Mouse (Mus musculus) ES-E14 (cell line): ENCODE data around the gene 4930452B06Rik. TPM values are rescaled to one million over a fixed set of nuclear protein-coding genes. Genes with fewer than 3 reads are reported as not detected.

Source experiments
- DNase-seq: peaks from one replicate; pipeline ENCODE4 v3.0.0-alpha.2; 2013; ENCODE audit warnings: low read depth, low spot score
- H3K27ac ChIP-seq: 2 replicates; pipeline ENCODE4 v1.5.1; 2012; ENCODE audit warnings: low read depth, mild to moderate bottlenecking, low read length, moderate library complexity, mixed read lengths; ENCODE audit not compliant: poor library complexity, insufficient read depth, severe bottlenecking
- H3K36me3 ChIP-seq: 2 replicates; pipeline ENCODE4 v1.6.1; 2012; ENCODE audit warnings: mild to moderate bottlenecking, low read length, moderate library complexity, mixed read lengths; ENCODE audit not compliant: control insufficient read depth, poor library complexity, insufficient read depth, severe bottlenecking
- H3K4me1 ChIP-seq, 2 experiments: fragments of 150-350 bp in 1 of 2; sonication (generic) in 1 of 2; 2 replicates each; pipeline ENCODE4 v1.6.1; 2012; ENCODE audit warnings: low read length in 2 of 2, mild to moderate bottlenecking in 1 of 2, mixed read lengths in 1 of 2; ENCODE audit not compliant: control insufficient read depth in 2 of 2, insufficient read depth in 2 of 2, poor library complexity in 1 of 2
- H3K4me3 ChIP-seq, 2 experiments: fragments of 150-350 bp in 1 of 2; sonication (generic) in 1 of 2; 2 replicates each; pipeline ENCODE4 v1.5.1; 2012; ENCODE audit warnings: low read length in 2 of 2, low read depth in 1 of 2, mild to moderate bottlenecking in 1 of 2, mixed read lengths in 1 of 2; ENCODE audit not compliant: insufficient read depth in 1 of 2, poor library complexity in 1 of 2, severe bottlenecking in 1 of 2
- H3K9ac ChIP-seq: 2 replicates; pipeline ENCODE4 v1.6.1; 2012; ENCODE audit warnings: low read depth, mild to moderate bottlenecking, low read length, mixed read lengths; ENCODE audit not compliant: poor library complexity, insufficient read depth, severe bottlenecking
- H3K9me3 ChIP-seq: fragments of 150-350 bp; sonication (generic); 2 replicates; pipeline ENCODE4 v1.6.1; 2012; ENCODE audit warnings: low read depth, mild to moderate bottlenecking, low read length; ENCODE audit not compliant: control insufficient read depth, insufficient read depth
- CHD2 ChIP-seq: IDR thresholded peaks from 2 replicates; pipeline ENCODE4 v1.6.1; 2014; ENCODE audit warnings: mild to moderate bottlenecking, low read depth, low read length, inconsistent platforms
- HCFC1 ChIP-seq: IDR thresholded peaks from 2 replicates; pipeline ENCODE4 v1.6.1; 2012; ENCODE audit warnings: low read length, inconsistent platforms, borderline replicate concordance; ENCODE audit not compliant: insufficient read depth
- MAFK ChIP-seq: IDR thresholded peaks from 2 replicates; pipeline ENCODE4 v1.6.1; 2014; ENCODE audit warnings: mild to moderate bottlenecking, low read depth, low read length, inconsistent platforms; ENCODE audit not compliant: insufficient read depth
- ZC3H11A ChIP-seq: IDR thresholded peaks from 2 replicates; pipeline ENCODE4 v1.6.1; 2012; ENCODE audit warnings: low read depth, mild to moderate bottlenecking, inconsistent platforms, low read length, borderline replicate concordance
- ZNF384 ChIP-seq: IDR thresholded peaks from 2 replicates; pipeline ENCODE4 v1.6.1; 2012; ENCODE audit warnings: low read depth, low read length, inconsistent platforms
- in situ Hi-C, 2 experiments: fragments of 600-800 bp; cut with MboI; formaldehyde crosslinking; loops; one replicate each; pipeline ENCODE4 v1.15.1; 2025; ENCODE audit warnings: low sequenced_read_pairs in 2 of 2, inconsistent platforms in 1 of 2; ENCODE audit not compliant: unreplicated experiment in 2 of 2
- total RNA-seq: library from RNA; depleted of rRNA; stranded (reverse); fragments of 300-350 nt; gene quantifications from 2 replicates; pipeline ENCODE4 v1.2.3, GENCODE M21; 2012

Gene 4930452B06Rik
- total RNA-seq, 1 experiment: 7.7 TPM

DNA sequence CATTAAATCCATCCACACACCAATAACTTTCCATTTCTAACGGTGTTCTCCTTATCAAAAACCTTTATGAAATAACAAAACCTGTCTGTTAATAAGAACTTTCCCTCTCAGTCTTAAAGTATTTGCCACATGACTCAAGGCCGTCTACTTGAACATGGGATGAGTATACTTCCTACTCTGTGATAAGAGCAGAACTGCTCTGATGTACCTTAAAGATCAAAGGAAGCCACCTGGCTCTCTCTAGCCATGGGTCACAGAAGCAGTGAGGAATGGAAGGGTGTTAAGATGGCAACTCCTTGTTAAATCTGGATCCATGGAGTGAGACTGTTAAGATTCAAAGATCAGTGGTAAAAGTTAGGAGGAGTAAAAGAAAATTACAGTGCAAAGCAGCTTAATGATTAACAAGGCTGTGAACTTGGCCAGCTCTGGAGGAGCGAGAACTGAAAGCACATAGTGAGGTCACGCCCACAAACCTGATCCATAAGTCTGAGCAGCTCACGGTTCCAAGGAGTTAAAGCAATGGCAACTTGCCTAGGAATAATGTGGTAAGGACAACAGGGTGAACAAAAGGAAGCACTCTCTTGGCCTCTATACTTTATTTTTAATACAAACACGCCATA lies 235.3 kb downstream of the 4930452B06Rik start:
- no peak for DNase-seq
- no peak for TF ChIP-seq CHD2
- Histone ChIP-seq H3K9me3 (no peaks in the 10 kb centered on the region), H3K9ac (no peak overlapping the region), H3K36me3 (no peaks in the 10 kb centered on the region), H3K4me3 (no peak overlapping the region), H3K4me1 (no peaks in the 10 kb centered on the region), H3K27ac (no peak overlapping the region)
- in situ Hi-C loops: no loop called here

DNA sequence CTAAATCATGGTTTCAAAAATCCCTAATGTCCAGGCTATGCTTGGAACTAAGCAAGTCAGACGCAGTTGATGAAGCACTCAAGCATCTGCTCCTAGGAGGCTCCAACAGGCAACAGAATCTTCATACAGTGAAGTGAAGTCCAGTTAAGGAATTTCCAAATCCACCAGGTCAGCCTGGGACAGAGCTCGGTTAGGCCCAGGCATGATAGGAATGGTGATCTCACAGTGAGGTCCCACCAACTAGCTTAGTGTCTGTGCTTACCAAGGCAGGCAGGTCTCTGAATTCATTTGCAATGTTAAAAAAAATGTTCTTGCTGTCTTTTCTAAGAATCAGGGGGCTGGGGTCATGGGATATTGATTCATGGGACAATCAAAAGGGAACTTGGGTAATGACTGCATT lies 236.3 kb downstream of the 4930452B06Rik start:
- no peak overlapping the region for H3K9ac ChIP-seq
- TF ChIP-seq MAFK: no peak
- TF ChIP-seq HCFC1: no peak
- no peak for TF ChIP-seq ZNF384
- no peak for TF ChIP-seq CHD2
- TF ChIP-seq ZC3H11A: no peak
- H3K4me3 ChIP-seq: no peak overlapping the region
- no peaks in the 10 kb centered on the region for H3K9me3 ChIP-seq
- no peak for DNase-seq
- H3K4me1 ChIP-seq: no peaks in the 10 kb centered on the region
- H3K36me3 ChIP-seq: no peaks in the 10 kb centered on the region
- in situ Hi-C loops: loop anchor here in 1 of 2 experiments (10.0 kb wide), 1 partner anchor 65 kb away; no protein-coding TSS in a partner anchor
- no peak overlapping the region for H3K27ac ChIP-seq

DNA sequence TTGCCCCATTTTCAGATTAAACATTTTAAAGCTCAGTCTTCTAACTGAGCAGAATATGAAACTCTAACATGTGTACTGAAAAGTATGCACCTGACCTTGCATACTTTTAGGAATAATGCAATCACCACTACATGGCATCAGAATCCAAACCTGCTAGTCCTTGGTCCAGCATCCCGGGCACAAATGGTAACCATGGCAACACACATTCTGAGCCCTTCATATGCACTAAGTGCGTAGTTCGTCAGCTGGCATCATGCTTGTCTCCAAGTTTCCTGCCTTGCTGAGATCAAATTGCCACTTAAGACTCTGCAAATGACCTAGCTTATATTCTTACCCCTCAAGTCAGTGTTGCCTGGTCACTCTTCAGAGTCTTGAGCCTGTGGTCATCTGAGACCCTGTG lies 243.2 kb downstream of the 4930452B06Rik start:
- Histone ChIP-seq H3K9ac (no peak overlapping the region), H3K27ac (no peak overlapping the region), H3K9me3 (no peaks in the 10 kb centered on the region), H3K4me1 (no peaks in the 10 kb centered on the region; a peak in 1 of 4 replicates), H3K36me3 (no peaks in the 10 kb centered on the region), H3K4me3 (no peak overlapping the region)
- in situ Hi-C loops: loop anchor here in 1 of 2 experiments (10.0 kb wide), 1 partner anchor 58 kb away; no protein-coding TSS in a partner anchor
- no peak for TF ChIP-seq ZNF384
- no peak for TF ChIP-seq ZC3H11A
- TF ChIP-seq MAFK: no peak
- TF ChIP-seq HCFC1: no peak
- TF ChIP-seq CHD2: no peak
- DNase-seq: no peak

DNA sequence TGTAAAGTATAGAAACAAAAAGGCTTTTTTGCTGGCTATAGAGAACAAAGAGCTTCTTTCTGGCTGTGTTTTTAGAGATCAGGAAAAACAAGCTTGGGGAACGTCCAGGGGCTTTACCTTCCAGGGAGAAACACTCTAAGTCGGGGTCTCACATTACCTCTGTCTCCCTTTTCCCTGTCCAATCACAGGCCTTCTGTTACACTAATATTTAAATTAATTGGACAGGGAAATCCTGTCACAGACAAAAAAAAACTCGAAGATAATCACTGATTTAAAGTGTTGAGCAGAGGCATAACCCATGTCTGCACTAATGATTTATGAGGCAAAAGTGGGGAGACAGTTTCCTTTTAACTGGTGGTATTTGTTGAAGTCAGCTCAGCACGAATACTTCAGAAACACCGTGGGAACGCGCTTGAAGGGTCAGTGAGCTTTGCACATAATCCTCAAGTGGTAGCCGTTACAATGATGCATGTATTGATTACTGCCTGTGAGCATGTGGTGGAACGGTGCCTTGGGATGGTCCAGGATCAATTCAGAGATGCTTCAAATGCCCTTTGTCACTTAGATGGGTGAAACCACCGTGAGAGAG lies 244.7 kb downstream of the 4930452B06Rik start:
- DNase-seq: no peak
- no peaks in the 10 kb centered on the region for H3K36me3 ChIP-seq
- no peak overlapping the region for H3K27ac ChIP-seq
- TF ChIP-seq CHD2 (no peak), ZNF384 (no peak), HCFC1 (no peak), ZC3H11A (no peak), MAFK (no peak)
- H3K9me3 ChIP-seq: no peaks in the 10 kb centered on the region
- H3K4me3 ChIP-seq: no peak overlapping the region
- H3K9ac ChIP-seq: no peak overlapping the region
- no peaks in the 10 kb centered on the region; a peak in 1 of 4 replicates for H3K4me1 ChIP-seq
- in situ Hi-C loops: loop anchor here in 1 of 2 experiments (10.0 kb wide), 1 partner anchor 56 kb away; no protein-coding TSS in a partner anchor

GRCm38 (mm10) chr14:8418610-8419009 lies 247.4 kb downstream of the 4930452B06Rik start:
- Histone ChIP-seq H3K4me1 (no peaks in the 10 kb centered on the region; a peak in 1 of 4 replicates), H3K4me3 (no peak overlapping the region), H3K36me3 (no peaks in the 10 kb centered on the region), H3K9ac (no peak overlapping the region), H3K9me3 (no peaks in the 10 kb centered on the region), H3K27ac (no peak overlapping the region)
- TF ChIP-seq HCFC1: no peak
- TF ChIP-seq ZNF384: no peak
- no peak for TF ChIP-seq ZC3H11A
- no peak for TF ChIP-seq MAFK
- no peak for TF ChIP-seq CHD2
- in situ Hi-C loops: no loop called here
- no peak for DNase-seq
